Mouse (Mus musculus) heart, adult 2 months (tissue): ENCODE measurements at regions not wholly inside any gene's neighbourhood (a gene's known extent, or its start where the extent isn't known, plus 50 kb on each side); places are given as distances from the start of the nearest gene placed in this dataset.

Source experiments
- DNase-seq, 2 experiments: peaks; one replicate each; pipeline ENCODE4 v3.0.0; 2021
- H3K27ac ChIP-seq: fragments of 200-600 bp; 2 replicates; pipeline ENCODE4 v1.8.1; 2022
- H3K27me3 ChIP-seq: fragments of 200-500 bp; 2 replicates; pipeline ENCODE4 v1.6.1; 2012; ENCODE audit warnings: mild to moderate bottlenecking, low read length, inconsistent platforms, mixed read lengths; ENCODE audit not compliant: control insufficient read depth, insufficient read depth
- H3K36me3 ChIP-seq: fragments of 200-500 bp; 2 replicates; pipeline ENCODE4 v1.6.1; 2012; ENCODE audit warnings: low read length, inconsistent platforms; ENCODE audit not compliant: control insufficient read depth, insufficient read depth
- H3K4me1 ChIP-seq: fragments of 200-500 bp; 2 replicates; pipeline ENCODE4 v1.6.1; 2011; ENCODE audit warnings: low read length; ENCODE audit not compliant: control insufficient read depth, insufficient read depth
- H3K4me3 ChIP-seq: fragments of 200-600 bp; 2 replicates; pipeline ENCODE4 v1.8.1; 2022
- H3K79me2 ChIP-seq: fragments of 200-500 bp; replicated peaks from 2 replicates; pipeline ENCODE4 v1.6.1; 2012; ENCODE audit warnings: mild to moderate bottlenecking, inconsistent platforms, low read length, moderate library complexity, mixed read lengths; ENCODE audit not compliant: control insufficient read depth, insufficient read depth
- H3K9ac ChIP-seq: fragments of 200-500 bp; 2 replicates; pipeline ENCODE4 v1.6.1; 2012; ENCODE audit warnings: low read depth, mild to moderate bottlenecking, control low read depth, inconsistent platforms, low read length, mixed read lengths
- CTCF ChIP-seq: fragments of 200-600 bp; IDR thresholded peaks from 2 replicates; pipeline ENCODE4 v1.8.1; 2022; ENCODE audit warnings: antibody characterized with exemption, mild to moderate bottlenecking, moderate library complexity
- EP300 ChIP-seq: fragments of 200-500 bp; IDR thresholded peaks from 2 replicates; pipeline ENCODE4 v1.6.1; 2011; ENCODE audit warnings: low read depth, low read length, control low read depth; ENCODE audit not compliant: insufficient read depth
- POLR2A ChIP-seq: fragments of 200-500 bp; IDR thresholded peaks from 2 replicates; pipeline ENCODE4 v1.6.1; 2011; ENCODE audit warnings: mild to moderate bottlenecking, low read depth, low read length, control low read depth; ENCODE audit not compliant: insufficient read depth
- WGBS: fragments of 180-500 bp; shearing (Covaris S2); methylation state at CpG from one replicate; pipeline ENCODE4 v1.1.7; 2018; 5-methylcytosine and 5-hydroxymethylcytosine counted together
- intact Hi-C: fragments of 180-260 bp; cut with DNase I; formaldehyde crosslinking; loops from one replicate; pipeline ENCODE4 v1.15.1; 2025

DNA sequence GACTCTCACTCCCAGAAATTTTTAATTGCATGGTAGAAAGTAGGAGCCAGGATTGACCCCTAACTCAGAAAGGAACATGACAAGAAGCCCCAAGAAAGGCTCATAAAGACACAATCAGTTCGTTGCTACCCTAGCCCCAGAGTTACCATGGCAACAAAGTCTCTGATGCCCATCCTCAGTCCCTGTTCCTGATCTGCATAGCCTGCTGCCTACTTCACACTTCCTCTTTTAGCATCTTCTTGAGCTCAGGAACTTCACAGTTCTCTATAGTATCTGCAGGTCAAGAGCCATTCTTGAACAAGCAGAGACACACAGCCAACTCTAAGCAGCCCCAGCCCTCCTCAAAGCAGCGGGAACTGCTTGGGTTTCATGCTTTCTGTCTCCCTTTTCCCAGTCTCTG, 74.2 kb downstream of the Pttg1 start:
- Histone ChIP-seq H3K4me1 (no peaks in the 10 kb centered on the region; the same call in 1 of the 2 replicates), H3K36me3 (no peaks in the 10 kb centered on the region), H3K79me2 (no peaks in the 10 kb centered on the region), H3K4me3 (no peak overlapping the region), H3K27me3 (no peaks in the 10 kb centered on the region), H3K9ac (no peak overlapping the region), H3K27ac (no peak overlapping the region)
- WGBS = 54% methylated on average over 2 of the region's 2 CpGs
- TF ChIP-seq CTCF (no peak), EP300 (no peak), POLR2A (no peak)
- no peak for DNase-seq
- intact Hi-C loops = no loop called here

GRCm38 (mm10) chr11:43351348-43351747, 74.7 kb downstream of the Pttg1 start:
- Histone ChIP-seq H3K79me2 (no peaks in the 10 kb centered on the region), H3K4me3 (no peak overlapping the region), H3K27ac (no peak overlapping the region), H3K27me3 (no peaks in the 10 kb centered on the region), H3K9ac (no peak overlapping the region), H3K4me1 (no peaks in the 10 kb centered on the region; the same call in 1 of the 2 replicates), H3K36me3 (no peaks in the 10 kb centered on the region)
- no peak for DNase-seq
- WGBS = 97% methylated on average over 2 of the region's 2 CpGs
- TF ChIP-seq EP300 (no peak), CTCF (no peak), POLR2A (no peak)
- intact Hi-C loops = no loop called here

DNA sequence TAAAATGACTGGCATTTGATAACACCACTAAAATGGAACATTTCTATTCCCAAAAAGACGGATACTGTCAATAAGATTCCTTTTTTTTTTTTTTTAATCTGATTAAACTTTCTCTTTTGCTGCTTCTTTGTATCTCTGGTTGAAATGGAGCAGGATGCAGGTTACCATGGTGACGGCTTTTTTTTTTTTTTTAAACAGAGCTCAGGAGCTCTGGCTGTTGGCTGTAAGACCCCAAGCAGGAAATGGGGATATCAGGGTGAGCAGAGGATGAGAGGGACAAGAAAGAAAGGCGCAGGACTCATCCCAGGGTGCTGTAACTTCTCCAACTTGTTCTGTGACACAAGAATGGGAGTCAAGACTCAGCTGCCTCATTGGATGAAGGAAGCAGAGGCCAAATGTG, 75.8 kb downstream of the Pttg1 start:
- no peak for DNase-seq
- Histone ChIP-seq H3K9ac (no peak overlapping the region), H3K79me2 (no peaks in the 10 kb centered on the region), H3K27ac (no peak overlapping the region), H3K36me3 (no peaks in the 10 kb centered on the region), H3K4me3 (no peak overlapping the region), H3K4me1 (peaks cover under 1% of the 10 kb centered on the region; the same call in 1 of the 2 replicates), H3K27me3 (no peaks in the 10 kb centered on the region)
- 56% methylated on average over 3 of the region's 3 CpGs for WGBS
- intact Hi-C loops = no loop called here
- TF ChIP-seq EP300 (no peak), CTCF (no peak), POLR2A (no peak)

- intact Hi-C loops = loop anchor here (2.0 to 5.0 kb wide), 2 partner anchors 63 to 137 kb away; no protein-coding TSS in a partner anchor
- Histone ChIP-seq H3K79me2 (no peaks in the 10 kb centered on the region), H3K27me3 (no peaks in the 10 kb centered on the region), H3K36me3 (no peaks in the 10 kb centered on the region), H3K27ac (no peak overlapping the region), H3K4me3 (no peak overlapping the region), H3K9ac (no peak overlapping the region), H3K4me1 (peaks cover 4% of the 10 kb centered on the region)
- WGBS = 39% methylated on average over 7 of the region's 7 CpGs
- TF ChIP-seq CTCF = no peak
- no peak for TF ChIP-seq EP300
- no peak for TF ChIP-seq POLR2A
- DNase-seq = peak; percentile 15 to 28
These were observed 76.5 kb downstream of the Pttg1 start for GRCm38 (mm10) chr11:43349564-43349963.

DNA sequence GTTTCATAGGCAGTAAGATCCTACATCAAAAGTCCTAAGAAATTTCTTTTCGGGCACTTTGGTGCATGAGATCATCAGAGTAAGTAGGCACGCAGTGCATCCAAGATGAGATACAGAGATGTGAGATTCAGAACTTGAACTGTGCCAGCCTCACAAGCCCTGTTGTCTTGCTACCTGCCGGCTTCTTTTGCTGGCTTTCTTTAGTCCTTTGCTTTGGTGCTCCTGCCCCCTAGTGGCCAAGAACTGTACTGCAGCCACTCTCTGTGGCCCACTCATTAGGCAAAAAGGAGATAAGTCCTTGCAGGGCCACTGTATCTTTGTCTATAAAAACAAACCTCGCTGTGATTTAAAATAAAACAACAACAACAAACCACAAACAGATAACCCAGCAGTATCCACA, 77.5 kb downstream of the Pttg1 start:
- intact Hi-C loops = loop anchor here (1.0 to 5.0 kb wide), 3 partner anchors 64 to 349 kb away; no protein-coding TSS in a partner anchor
- H3K79me2 ChIP-seq = no peaks in the 10 kb centered on the region
- TF ChIP-seq POLR2A (no peak), EP300 (0 out of 2 replicates have a peak, but pooled peaks have one; percentile 37), CTCF (no peak; the same call in none of the 2 replicates)
- H3K9ac ChIP-seq = no peak overlapping the region
- no peaks in the 10 kb centered on the region for H3K27me3 ChIP-seq
- no peak overlapping the region for H3K4me3 ChIP-seq
- no peaks in the 10 kb centered on the region for H3K36me3 ChIP-seq
- WGBS = 13% methylated on average over 4 of the region's 4 CpGs
- no peak overlapping the region for H3K27ac ChIP-seq
- DNase-seq = peak; percentile 66 to 85
- H3K4me1 ChIP-seq = peaks cover 6% of the 10 kb centered on the region

DNA sequence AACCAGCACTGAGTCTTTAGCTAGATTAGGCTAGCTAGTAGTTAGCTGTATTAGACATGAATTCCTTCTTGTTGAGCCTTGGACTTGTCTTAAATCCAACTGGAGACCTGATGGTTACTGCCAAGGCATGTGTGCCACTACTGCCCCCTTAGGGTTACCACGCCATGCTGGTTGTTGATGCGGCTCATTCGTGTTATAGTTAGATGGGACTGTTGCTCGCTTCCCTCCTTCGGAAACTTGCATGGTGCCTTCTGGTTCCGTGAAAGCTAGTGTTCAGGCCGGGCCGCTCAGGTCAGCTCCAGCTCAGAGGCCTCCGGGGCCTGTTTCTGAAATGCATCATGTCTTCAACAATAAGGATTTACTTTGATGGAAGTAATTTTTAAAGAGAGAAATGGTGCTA, 79.6 kb downstream of the Pttg1 start:
- Histone ChIP-seq H3K36me3 (no peaks in the 10 kb centered on the region), H3K4me3 (no peak overlapping the region), H3K27me3 (no peaks in the 10 kb centered on the region), H3K9ac (no peak overlapping the region), H3K4me1 (peaks cover 6% of the 10 kb centered on the region), H3K79me2 (no peaks in the 10 kb centered on the region), H3K27ac (no peak overlapping the region)
- no peak for DNase-seq
- intact Hi-C loops = loop anchor here (5.0 kb wide), 1 partner anchor 66 kb away; no protein-coding TSS in a partner anchor
- 98% methylated on average over 9 of the region's 9 CpGs for WGBS
- TF ChIP-seq EP300 (no peak), POLR2A (no peak), CTCF (no peak)
